Mouse (Mus musculus): Measurements from ENCODE around the gene Rps18.

Rps18 gene

GRCm38 (mm10) chr17:33920282-33921097 is 35.3 kb downstream of the Rps18 start:
- DNase-seq (ENCODE audit: low spot score), result peak; percentile 84

GRCm38 (mm10) chr17:33919351-33920281 is 36.2 kb downstream of the Rps18 start:
- peak; percentile 77 for DNase-seq (ENCODE audit: low spot score)

DNA sequence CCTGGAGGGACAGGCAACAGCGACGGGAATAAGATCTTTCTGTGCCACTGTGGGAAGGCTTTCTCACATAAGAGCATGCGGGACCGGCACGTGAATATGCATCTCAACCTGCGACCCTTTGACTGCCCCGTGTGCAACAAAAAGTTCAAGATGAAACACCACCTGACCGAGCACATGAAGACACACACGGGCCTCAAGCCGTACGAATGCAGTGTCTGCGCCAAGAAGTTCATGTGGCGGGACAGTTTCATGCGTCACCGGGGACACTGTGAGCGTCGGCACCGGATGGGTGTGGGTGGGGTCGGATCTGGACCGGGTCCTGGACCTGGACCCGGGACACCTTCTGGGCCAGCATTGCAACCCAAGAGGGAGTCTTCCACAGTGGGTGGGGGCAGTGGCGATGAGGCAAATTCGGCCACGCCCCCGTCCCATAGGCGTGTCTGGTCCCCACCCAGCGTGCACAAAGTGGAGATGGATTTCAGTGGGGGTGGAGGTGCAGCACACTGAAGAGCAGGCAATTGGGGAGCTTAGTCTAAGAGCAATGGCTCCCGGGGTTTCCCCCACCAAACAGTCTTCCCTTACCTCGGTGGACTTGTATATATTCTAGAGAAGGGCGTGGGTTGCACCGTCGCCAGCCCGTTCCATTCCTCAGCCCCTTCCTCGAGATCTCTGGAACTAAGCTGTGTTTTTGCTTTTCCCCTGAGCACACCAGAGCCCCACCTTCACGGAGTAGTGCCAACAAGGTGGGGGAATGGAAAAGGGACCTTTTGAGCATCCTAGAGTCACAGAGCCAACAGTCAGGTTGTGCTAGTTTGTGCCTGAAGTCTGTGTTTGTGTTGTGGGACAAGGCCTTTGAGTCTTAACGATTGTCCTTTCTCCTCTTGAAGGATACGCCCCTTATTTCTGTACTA is 37.3 kb downstream of the Rps18 start:
- DNase-seq (ENCODE audit: low spot score), result no peak

DNA sequence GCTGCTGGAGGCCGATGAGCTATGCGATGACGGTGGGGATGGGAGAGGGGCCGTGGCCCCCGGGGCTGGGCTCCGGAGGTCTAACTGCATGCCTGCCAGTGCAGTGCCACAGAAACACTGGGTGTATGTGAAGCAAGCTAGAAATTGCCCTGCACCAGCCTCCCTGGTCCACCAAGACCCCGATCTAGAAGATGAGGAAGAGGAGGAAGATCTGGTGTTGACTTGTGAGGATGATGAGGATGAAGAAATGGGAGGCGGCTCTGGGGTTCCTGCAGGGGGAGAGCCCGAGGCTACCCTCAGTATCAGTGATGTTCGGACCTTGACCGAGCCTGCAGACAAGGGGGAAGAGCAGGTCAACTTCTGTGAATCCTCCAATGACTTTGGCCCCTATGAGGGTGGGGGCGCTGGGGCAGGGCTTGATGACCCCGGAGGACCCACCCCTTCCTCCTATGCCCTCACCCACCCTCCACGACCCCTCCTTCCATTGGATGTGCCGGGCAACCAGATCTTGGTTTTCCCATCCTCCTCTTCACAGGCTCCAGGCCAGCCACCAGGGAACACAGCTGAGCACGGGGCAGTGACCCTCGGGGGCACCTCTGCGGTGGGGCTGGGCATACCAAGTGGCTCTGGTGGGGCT is 38.0 kb downstream of the Rps18 start:
- DNase-seq (ENCODE audit: low spot score), result no peak

- DNase-seq (ENCODE audit: low spot score), result no peak
Measured at GRCm38 (mm10) chr17:33916847-33917655, 38.8 kb downstream of the Rps18 start.

- no peak for DNase-seq (ENCODE audit: low spot score)
Measured at GRCm38 (mm10) chr17:33916294-33916693, 39.5 kb downstream of the Rps18 start.

- peak; percentile 90 for DNase-seq (ENCODE audit: low spot score)
Measured at GRCm38 (mm10) chr17:33915671-33916250, 40.0 kb downstream of the Rps18 start, which contains the start of the genes Tapbp and Zbtb22. TSS of gene Tapbp (plus strand) at chr17:33915899. TSS of gene Zbtb22 (plus strand) at chr17:33915904.

DNA sequence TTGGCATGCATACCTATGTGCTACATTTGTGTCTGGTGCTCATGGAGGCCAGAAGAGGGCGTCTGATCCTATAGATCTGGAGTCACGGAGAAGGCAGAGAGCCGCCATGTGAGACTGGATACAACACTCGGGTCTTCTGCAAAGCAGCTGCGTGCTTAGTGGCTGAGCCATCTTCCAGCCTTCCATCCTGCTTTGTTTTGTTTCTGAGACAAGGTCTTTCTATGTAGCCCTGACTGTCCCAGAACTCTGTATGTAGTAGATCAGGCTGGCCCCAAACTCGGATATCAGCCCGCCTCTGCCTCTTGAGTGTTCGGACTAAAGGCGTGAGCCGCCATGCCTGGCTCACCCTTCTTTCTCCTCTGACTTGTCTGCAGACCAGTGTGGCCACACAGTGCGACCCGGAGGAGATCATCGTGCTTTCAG is 40.8 kb downstream of the Rps18 start:
- DNase-seq (ENCODE audit: low spot score), result no peak

DNA sequence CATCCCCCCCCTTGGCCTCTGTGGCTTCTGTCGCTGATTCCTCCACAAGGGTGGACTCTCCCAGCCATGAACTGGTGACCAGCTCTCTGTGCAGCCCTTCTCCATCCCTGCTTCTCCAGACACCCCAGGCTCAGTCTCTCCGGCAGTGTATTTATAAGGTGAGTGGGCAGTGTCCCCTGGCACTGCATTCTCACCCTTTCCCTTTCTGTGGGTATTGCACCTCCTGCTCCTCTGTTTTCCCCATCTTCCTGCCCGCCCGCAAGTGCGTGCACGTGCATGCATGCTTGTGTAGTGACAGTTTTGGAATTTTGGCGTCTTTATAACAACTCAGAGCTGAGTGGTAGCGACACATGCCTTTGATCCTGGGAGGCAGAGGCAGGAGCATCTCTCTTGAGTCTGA is 41.9 kb downstream of the Rps18 start:
- DNase-seq (ENCODE audit: low spot score), result no peak

GRCm38 (mm10) chr17:33913264-33913663 is 42.5 kb downstream of the Rps18 start:
- DNase-seq (ENCODE audit: low spot score), result no peak

- DNase-seq (ENCODE audit: low spot score), result no peak
Measured at GRCm38 (mm10) chr17:33911813-33912414, 43.9 kb downstream of the Rps18 start.

- DNase-seq (ENCODE audit: low spot score), result no peak
Measured at GRCm38 (mm10) chr17:33911052-33911812, 44.6 kb downstream of the Rps18 start.

GRCm38 (mm10) chr17:33910346-33911051 is 45.3 kb downstream of the Rps18 start:
- no peak for DNase-seq (ENCODE audit: low spot score)

DNA sequence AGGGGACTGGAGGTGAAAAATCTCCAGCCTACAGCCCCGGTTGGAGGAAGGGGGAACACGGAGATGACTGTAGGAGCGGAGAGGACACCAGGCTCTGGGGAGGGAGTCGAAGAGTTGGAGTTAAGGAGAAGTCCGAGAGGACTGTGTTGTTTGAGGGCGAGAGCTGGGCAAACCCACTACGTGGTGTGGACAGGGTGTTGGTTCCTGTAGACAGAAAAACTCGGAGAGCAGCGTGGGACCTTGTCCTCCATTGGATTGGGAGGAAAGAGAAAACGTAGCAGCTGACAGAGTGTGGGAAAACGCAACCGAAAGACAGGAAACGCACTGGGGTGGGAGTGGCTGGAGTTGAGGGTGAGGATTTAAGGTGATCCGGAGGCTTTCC is 45.9 kb downstream of the Rps18 start:
- no peak for DNase-seq (ENCODE audit: low spot score)

DNA sequence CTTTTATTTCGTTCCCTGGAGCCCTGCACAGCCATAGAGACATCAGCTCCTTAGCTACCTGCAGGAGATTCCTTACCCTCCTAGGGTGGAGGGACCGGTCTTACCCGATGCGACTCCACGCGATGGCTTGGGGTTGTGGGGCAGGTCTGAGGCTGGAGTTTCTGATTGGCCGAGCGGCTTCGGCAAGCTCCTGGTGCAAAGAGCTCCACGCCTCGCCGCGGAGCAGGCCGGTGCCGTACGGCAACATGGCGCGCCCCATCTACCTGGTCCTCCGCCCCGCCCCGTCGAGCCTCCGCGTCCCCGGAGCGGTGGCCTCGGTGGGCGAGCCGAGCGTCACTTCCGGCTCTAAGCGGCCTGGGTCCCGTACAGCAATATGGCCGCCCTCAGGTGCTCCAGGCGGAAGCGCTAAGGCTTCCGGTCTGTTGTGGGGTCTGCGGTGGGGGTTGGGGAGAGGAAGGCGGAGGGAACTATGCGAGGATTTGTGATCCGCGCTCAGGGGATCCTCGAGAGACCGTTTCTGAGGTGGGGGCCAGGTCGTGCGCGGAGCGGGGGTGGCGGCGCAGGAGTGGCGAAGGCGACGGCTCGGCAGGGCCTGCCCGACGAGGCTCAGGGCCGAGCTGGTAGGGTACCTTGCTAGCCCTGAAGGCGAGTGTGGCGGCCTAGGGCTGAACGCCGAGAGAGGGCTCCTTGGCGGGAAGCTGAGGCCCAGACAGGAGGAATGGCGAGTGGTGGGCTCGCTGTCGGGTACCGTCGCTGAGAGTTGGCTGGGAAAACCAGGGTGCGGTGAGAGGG is 46.5 kb downstream of the Rps18 start, which contains the start of gene Daxx:
Gene Daxx (plus strand): TSS at position 338 of the 792 bp plus-strand sequence.
- DNase-seq (ENCODE audit: low spot score), result peak; percentile 95

GRCm38 (mm10) chr17:33908331-33909076 is 47.3 kb downstream of the Rps18 start:
- no peak for DNase-seq (ENCODE audit: low spot score)

All from spleen, adult 12 weeks (tissue).